Mouse (Mus musculus): ENCODE measurements around the gene Inf2.

DNA sequence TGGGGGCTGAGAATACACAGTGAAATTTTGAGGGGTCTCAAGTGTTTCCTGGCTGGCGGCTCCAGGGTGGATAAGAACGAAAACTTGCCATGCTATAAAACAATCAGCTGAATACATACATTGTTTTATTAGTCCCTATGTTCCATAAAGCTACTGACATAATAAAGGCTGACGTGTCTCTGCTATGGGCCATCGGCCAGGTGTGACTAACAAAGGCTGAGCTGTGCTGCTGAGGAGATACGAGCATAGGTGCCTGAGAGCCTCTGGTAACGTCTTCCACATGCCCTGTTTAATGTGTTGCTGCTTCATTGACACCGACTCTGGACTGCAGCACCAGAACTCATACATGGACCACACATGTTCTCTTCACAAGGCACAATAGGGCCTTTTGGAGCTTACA, 3.6 kb upstream of the Inf2 start:
- TF ChIP-seq GATA1 (IDR thresholded peaks at IDR 0.05; ENCODE audit: borderline replicate concordance, low read length): no peak
- no peak for TF ChIP-seq FLI1 (IDR thresholded peaks at IDR 0.05; ENCODE audit: low read length)

All from megakaryocyte, embryonic 14.5 days (primary cell).